Mouse (Mus musculus): Measurements from ENCODE around the gene Cmbl.
A peak's percentile ranks its signal among the peaks of the same experiment; 100 is the strongest.

Cmbl gene

DNA sequence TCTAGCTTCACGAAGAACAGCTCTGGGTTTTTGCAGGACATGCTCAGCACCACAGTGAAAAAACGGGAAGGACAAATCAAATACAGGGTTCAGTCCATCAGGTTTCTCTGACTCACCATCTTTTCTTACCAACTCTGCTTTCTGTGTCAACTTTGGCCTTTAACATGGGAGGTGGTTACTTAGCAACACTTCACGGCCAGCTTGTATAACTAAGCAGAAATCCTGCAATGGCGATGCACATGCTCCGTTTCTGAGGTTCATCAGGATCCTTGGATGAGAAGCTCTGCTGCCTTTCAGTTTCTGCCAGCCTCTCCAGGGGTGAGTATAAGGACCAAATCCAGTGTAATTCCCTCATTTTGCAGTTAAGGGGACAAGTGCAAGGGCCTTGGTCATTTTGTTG lies at the start of gene Cmbl:
TSS of gene Cmbl (plus strand) at position 206 of the 400 bp plus-strand sequence.
- no peak for DNase-seq (ENCODE audit: low read depth, low spot score)

DNA sequence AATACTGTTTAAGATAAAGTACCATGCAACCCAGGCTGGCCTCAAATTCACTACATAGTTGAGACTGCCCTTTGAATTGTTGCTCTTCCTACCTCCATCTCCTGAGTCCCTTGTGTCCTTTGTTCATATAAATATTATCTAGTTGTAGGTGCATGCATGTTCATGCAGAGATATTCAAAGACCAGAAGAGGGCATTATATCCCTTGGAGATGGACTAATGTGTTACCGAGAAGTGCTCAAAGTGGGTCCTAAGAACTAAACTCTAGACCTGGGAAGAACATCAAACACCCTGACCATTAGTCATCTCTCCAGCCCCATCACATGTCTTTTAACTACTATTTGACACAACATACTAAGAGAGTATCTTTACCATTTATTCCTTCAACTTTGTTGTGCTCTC lies 48.0 kb upstream of the Cmbl start:
- DNase-seq (ENCODE audit: low read depth, low spot score) = no peak

DNA sequence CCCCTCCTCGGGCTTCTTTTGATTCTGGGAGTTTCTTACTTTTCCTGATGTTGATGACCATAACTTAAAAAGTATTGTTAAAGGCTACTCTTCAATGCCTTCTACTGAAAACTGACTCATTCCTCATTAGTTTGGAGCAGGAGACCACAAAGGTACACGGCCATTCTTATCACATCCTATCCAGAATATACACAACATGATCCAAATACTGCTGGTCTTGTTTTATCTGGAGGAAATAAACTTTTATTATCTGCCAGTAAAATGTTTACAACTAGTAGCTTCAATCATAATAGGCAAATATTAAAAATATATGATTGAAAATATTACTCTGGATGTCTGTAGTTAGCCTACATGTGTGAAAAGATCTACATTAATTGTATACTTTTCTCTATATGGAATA lies 46.8 kb upstream of the Cmbl start:
- no peak for DNase-seq (ENCODE audit: low read depth, low spot score)

DNA sequence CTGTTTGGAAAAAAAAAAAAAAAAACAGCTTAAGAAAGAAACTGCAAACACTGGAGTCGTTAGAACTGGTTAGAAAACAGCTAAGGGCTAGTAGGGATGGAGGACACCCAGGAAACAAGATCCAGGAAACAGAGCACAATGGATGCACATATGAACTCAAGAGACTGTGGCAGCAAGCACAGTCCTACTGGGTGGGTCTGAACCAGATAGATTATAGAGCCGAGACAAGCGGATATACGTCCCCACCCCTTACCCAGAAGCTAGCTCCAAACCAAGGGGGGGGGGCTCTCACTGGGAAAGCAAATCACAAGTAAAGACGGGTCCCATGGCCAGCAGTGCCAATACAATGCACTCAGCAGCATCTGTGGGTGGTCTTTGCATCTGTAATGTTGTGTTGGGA lies 46.2 kb upstream of the Cmbl start:
- DNase-seq (ENCODE audit: low read depth, low spot score) = no peak

DNA sequence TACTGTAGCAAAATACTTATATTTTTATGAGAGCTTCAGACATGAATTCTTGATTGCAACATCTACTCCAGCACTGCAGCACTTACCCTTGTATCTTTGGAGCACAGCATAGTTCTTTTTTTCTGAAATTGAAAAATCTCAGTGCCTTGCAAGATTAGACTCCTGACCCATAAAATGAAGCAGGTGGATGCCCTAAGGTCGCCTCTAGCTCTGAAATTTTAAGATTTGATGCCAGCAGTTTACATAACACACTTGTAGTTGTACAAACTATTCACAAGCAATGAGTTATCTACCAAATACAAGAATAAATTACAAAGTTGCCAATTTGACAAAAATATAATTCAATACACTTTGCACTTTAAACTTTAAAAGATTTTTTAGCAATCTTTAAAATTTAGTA lies 38.7 kb upstream of the Cmbl start:
- DNase-seq (ENCODE audit: low read depth, low spot score) = no peak

DNA sequence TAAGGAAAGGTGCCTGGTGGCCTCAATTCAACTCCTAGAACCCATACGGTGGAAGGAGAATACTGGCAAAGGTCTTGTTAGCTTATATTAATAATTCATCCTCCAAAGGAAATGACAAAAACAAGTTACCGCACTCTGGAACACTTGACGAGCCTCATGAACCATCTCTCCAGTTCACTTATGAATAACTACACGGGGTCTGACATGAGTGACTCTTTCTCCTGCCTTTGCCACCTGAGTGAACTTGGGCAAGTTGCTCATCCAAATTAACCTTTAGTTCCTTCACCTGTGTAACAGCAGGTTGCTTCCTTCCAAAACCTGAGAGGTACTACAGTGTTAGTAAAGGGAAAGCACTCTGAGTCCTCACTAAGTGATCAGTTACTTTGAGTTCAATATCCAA lies 36.7 kb upstream of the Cmbl start:
- DNase-seq (ENCODE audit: low read depth, low spot score) = no peak

DNA sequence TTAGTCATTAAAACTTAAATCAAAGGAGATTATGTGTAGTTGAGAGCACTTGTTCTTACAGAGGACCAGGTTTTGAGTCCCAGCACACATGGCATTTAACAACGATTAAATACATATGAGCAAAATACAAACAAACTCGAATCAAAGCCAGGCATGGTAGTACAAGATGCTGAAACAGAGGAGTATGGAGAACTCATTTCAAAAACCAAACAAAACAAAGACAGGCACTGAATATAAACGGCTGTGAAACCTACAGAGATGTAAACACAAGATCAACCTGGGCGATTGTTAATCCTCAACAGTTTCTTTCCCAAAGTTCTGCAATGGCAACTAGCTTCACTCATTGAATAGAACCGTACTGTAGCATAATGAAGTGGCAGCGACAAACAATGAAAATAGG lies 36.1 kb upstream of the Cmbl start:
- DNase-seq (ENCODE audit: low read depth, low spot score) = no peak

DNA sequence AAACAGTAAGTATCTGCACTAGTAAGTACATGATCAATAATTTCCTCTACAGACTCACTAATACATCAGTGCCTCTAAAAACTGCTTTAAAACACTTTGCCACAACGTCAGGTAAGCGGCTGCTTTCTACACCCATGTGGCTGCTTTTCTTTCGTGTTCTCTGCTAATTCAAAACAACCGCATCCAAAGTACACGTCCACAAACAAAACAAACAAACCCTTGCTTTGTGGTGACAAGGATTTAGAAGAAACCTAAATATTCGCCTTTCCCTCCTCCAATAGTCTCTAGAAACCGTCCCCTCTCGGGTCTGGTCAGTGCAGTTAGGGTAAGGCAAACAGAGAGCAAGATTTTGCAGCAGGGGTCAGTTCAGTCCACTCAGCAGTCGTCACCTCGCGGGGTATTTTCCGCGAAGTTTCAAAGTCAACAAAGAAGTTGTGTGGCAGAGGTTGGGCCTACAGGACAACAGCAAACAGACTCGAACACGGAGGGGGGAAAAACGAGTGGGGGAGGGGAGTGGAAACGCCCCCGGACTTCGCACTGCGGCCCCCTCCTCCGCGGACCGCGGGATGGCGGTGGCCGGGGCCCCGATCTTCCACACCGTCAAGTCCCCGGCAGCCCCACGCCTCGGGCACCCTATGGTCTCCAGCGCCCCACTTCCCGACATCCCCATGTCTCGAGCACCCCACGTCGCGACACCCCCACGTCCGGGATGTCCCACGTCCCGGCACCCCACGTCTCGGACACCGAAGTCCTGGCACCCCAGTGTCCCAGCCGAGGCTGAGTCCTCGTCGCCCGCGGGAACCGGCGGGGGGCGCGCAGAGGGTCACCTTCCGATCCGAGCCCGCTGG lies 35.2 kb upstream of the Cmbl start:
- DNase-seq (ENCODE audit: low read depth, low spot score) = peak; percentile 52

DNA sequence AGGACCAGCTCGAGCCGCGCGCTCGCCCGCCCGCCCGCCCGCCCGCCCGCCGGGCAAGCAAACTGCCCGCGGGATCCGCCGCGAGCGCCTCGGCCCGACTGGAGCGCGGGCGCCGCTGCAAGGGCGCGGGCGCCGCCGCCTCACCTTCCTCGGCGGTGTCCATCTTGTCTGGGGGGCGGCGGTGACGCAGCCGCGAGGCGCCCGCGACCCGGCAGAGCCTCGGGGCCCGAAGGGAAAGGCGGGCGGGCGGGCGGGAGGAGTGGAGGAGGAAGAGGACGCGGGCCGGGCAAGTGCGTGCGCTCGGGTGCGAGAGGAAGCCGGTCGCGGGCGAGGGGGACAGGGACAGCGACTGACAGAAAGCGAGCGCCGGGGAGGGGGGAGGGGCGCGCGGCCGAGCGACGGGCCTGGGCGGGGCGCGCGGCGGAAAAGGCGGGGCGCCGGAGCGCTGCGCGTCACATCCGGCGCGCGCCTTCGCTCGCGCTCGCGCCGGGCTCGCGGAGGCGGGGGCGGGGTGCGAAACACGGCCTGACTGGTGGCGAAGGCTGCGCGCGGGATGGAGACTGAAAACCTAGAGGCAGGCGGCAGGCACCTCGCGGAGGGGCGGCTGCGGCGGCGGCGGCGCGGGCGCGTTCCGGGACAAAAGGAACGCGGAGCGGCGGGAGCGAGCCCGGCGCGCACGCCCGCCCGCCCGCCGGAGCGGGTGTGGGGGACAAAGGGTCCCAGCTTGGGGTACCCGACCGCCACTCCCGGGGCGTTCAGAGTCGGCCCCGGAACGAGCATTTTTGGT lies 34.3 kb upstream of the Cmbl start, which contains the start of gene March6:
TSS of gene March6 (minus strand) at position 395 of the 787 bp plus-strand sequence.
- peak; percentile 92 for DNase-seq (ENCODE audit: low read depth, low spot score)

DNA sequence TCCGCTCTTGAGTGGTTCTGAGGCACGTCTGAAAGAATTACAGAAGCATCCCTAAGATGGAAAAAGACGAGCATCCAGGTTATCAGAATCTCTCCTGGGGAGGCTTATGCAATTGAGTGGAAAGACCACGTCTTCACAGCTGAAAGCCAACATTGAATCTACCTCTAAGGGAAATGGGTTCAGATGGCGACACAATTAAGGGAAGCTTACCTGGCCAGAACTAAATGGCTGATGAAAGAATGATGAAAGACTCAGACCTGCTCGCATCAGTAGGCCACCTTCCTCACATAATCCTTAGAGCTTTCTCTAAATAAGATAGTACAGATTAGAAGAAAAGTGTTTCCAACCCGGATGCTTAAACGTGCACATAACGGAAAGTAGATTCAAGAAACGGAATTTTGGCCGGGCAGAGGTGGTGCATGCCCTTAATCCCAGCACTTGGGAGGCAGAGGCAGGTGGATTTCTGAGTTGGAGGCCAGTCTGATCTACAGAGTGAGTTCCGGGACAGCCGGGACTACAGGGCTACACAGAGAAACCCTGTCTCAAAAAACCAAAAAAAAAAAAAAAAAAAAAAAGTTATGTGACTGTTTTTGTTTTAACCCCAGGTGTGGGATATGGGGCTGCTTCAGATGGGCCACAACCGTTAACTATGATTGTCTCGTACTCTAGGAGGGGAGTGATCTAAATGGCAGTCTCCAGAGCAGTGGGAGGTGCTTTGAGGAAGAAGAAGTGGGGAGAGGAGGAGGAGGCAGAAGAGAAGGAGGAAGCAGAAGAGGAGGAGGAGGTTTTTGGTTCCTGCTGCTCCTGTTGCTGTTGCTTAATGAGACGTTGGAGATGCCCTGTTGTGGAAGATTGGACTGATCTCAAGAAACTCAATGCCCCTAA lies 33.5 kb upstream of the Cmbl start:
- DNase-seq (ENCODE audit: low read depth, low spot score) = no peak

DNA sequence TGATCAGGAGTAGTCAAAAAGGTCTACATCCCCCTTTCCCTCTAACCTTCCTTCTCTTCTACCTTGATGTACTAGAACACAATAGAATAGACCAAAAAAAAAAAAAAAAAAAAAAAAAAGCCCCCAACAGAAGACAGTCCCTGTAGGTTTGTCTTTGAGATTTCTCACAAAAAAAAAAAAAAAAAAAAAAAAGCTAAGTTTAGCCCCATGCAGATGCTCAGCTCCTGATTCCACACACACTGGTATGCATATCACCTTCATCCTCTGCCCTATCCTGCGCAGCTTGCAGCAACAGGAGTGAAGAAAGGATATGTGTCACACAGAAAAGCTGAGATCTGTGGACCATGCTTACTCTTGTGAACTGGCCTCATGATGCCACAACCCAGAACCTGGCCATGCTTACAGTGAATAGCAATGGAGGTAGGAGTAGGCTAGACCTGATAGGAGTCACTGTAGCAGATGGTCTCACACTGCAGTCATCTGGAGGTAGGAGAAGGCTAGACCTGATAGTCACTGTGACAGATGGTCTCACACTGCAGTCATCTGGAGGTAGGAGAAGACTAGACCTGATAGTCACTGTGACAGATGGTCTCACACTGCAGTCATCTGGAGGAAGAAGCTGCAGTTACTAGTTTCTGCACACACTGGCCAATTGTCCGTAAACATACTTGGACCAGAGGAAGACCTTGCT lies 32.7 kb upstream of the Cmbl start:
- no peak for DNase-seq (ENCODE audit: low read depth, low spot score)

DNA sequence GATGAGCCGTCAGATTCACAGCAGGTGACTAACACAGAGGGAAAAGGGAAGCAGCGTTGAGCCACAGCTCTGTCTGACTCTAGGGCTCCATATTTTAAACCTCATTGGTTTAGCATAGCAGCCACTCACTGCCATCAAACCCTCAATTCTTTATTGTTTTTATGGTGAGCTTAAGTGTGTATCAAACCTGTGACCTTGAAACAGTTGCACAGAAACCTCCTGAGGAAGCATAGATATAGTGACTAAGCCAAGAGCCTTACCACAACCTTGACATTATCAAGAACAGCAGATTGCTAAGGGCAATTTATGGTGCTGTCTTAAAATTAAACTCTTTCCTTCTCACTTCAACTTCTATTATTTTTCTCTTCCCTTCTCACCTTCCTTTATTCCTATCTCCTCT lies 31.7 kb upstream of the Cmbl start:
- DNase-seq (ENCODE audit: low read depth, low spot score) = no peak

DNA sequence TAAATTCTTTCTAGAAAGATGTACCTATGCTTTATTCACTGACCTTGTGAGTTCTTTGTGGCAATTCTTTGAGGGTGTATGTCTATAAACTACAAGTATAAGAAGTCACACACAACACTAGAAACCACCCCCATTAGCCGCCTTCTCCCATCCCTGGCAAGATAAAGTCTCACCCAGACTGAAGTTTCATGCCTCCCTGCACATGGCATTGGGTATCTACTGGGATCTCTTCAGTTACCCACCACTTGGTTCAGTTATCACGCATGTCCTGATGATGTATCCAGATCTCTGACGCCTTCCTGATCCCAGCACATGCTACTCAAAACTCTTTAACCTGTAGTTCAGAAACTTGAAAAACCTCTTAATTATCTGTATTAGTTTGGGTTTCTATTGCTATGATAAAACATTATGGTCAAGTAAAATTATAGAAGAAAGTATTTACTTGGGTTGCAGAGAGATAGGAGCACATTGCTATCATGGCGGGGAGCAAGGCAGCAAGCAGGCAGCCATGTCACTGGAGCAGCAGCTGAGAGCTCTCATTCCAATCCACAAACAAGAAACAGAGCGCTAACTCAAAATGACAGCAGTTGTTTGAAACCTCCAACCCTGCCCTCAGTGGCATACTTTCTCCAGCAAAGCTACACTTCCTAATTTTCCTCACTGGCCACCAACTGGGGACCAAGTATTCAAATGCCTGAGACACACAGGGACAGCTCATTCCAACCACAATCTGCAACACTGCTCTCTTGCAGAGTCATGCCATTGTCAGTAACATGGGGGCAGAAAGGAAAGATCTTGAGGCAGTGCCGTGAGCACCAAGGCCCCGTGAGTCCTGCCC lies 30.5 kb upstream of the Cmbl start:
- DNase-seq (ENCODE audit: low read depth, low spot score) = no peak

DNA sequence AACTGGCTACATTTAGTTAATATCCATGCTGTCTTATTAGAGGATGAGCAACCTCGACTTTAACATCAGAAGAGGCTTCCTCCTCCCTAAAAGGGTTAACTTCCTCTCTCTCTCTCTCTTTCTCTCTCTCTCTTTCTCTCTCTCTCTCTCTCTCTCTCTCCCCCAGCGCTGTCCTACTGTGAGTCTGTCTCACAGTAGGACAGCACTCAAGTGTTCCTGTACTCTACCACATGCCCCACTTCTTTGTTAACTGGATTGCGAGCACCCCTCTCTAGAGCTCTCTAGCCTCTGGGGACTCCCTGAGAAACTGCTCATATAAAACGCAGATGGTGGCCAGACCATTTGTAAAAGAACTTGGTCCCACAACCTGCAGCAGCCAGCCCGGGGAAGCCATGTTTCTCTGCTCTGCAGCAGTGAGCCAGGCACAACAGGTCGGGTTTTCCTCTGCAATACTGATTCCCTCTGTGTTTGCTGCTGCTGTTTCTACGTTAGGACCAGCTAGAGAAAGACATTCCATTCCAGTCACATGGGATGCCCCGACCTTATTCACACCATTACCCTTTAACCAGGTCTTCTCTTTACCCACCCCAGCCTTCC lies 29.8 kb upstream of the Cmbl start:
- no peak for DNase-seq (ENCODE audit: low read depth, low spot score)

DNA sequence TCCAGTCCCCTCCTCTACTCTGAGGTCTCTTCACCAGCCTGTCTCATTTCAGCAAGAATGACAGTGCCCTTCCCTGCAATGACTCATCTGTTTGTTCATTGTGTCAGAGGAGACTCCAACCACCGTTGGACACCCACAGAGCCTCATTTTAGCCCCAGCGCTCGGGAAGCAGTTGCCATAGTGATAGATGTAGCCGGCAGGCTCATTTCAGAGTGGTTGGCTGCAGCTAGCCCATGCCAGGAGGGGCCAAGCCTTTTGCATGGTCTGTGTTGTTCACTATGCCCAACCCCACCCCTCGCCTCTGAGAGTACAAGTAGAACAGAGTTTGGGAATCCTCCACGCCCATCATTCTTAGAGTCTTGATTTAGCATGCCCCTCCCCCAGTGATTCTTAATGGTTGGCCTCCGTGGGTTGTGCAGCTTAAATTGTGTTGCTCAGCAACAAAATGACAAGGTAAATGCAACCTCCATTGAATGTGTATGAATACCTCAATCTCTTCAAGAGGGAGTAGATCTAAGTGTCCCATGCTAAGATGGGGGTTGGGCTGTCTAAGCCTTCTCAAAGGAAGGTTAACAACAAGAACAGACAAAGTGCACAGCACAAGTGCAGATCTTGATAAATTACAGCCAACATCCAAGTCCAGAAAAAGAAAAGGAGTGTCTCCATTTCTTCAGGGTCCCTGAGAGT lies 29.0 kb upstream of the Cmbl start:
- no peak for DNase-seq (ENCODE audit: low read depth, low spot score)

DNA sequence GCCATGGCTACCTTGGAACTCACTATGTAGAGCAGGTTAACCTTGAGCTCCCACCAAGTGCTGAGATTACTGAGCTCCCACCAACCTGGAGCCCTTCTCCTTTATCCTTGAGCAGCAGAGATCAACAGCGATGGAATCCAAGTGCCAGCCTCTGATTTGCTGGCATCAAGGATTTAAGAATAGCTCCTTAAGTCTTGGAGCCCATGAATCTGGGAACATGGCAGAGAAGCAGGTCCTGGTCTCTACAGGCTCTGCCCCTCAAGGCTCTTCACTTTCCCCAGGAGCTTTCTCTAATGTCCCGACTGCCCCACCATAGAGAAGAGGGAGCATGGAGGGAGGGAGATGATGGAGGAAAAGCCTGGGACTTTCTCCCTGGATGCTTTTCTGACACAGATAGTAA lies 27.5 kb upstream of the Cmbl start:
- no peak for DNase-seq (ENCODE audit: low read depth, low spot score)

DNA sequence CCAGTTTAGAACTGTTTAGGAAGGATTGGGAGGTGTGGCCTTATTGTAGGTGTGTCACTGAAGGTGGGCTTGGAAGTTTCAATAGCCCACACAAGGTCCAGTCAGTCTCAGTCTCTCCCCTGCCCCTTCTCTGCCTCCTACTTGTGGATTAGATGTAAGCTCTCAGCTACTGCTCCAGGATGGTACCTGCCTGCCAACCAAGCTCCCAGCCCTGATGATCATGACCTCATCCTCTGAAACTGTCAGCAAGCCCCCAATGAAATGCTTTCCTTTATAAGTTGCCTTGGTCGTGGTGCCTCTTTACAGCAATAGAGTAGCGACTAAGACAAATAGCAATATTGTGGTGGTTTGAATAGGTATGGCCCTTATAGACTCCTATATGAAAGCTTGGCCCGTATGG lies 26.8 kb upstream of the Cmbl start:
- DNase-seq (ENCODE audit: low read depth, low spot score) = no peak

DNA sequence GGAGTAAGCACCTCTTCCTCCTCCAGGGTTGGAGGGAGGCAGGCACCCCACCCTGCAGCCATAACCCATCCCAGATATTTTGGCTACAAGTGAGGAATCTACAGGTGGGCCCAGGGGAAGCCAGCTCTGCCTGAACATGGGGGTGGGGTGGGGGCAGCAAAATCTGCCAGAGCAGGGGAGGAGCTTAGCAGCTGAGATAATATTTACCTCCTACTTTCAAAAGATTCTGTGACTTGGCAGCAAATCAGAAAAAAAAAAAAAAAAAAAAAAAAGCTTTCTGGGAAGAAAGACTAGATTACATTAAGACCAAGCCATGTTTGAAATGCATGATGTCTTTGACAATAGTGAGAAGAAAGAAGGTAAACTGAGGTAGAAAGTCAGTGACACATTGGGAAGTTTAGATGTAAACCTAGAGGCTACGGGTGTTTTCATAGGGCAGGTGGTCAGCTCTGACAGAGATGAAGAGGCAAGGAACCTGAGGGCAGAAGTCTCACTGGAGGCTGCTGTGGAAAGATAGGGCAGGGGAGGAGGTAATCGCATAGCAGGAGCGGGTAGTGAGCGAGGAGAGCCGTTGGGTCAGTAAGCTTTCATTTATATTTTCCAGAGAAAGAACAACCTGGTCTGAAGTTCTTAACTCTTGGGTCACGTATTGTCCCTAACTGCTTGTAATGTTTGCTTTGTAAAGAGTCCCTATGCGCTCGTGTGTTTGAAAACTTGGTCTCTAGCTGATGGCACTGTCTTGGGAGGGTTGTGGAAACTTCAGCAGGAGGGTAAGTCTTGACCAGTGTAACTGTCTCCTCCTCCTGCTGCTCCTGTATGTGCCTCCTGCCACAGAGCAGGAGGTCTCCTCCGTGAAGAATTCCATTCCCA lies 25.3 kb upstream of the Cmbl start:
- DNase-seq (ENCODE audit: low read depth, low spot score) = no peak

DNA sequence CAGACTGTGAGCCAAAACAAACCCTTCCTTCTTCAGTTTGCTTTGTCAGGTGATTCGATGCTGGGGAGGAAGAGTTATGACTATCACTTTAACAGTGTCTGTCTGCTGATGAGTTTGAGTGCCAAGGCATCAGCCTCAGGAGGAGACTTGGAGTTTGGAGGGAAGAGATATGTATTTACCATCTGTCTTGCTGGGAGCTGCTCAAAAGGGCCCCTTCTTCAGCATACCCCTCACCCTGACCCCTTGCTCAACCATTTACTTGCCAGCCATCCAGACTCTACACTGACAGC lies 24.7 kb upstream of the Cmbl start:
- DNase-seq (ENCODE audit: low read depth, low spot score) = no peak
